Mouse (Mus musculus): ENCODE results near the gene Ugt1a7c. TPM values are rescaled to one million over a fixed set of nuclear protein-coding genes. Genes with fewer than 3 reads are reported as not detected.

The Ugt1a7c gene
- polyA plus RNA-seq, 1 experiment from 2014 or later: 1.2 TPM

DNA sequence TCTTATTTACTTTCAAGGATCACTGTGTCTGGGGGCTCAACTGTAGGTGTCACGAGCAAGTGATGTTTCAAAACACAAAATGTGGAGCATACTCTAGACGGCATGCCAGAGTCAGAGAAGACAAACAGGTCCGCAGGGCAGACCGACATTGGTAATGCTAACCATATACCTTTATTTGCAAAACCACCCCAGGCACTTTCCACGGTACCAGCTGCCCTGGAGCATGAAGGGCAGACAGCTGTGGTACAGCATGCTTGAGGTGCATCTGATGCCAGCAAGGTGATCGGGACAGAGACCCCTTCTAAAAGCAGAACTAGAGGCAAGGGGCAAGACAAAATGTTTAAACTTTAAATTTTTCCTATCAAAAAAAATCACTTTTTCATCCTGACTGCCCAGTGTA, 168.1 kb downstream of the Ugt1a7c start:
- no peaks in the 10 kb centered on the region for H3K4me1 ChIP-seq (replicated peaks; ENCODE audit: control insufficient read depth, insufficient read depth, low read length)
- H3K4me3 ChIP-seq (replicated peaks; ENCODE audit: low read length): no peak overlapping the region
- no peak overlapping the region for H3K9ac ChIP-seq (replicated peaks; ENCODE audit: low read depth, low read length)
- WGBS: 78% methylated on average over 6 of the region's 6 CpGs
- no peaks in the 10 kb centered on the region for H3K9me3 ChIP-seq (ENCODE audit: control insufficient read depth, low read length)
- ATAC-seq: no peak
- H3K4me2 ChIP-seq (ENCODE audit: low read length): no peak overlapping the region
- H3K27me3 ChIP-seq (replicated peaks; ENCODE audit: control insufficient read depth, insufficient read depth, low read length): no peaks in the 10 kb centered on the region
- peaks cover 76% of the 10 kb centered on the region for H3K36me3 ChIP-seq (ENCODE audit: control insufficient read depth, insufficient read depth)
- no peak overlapping the region for H3K27ac ChIP-seq (ENCODE audit: low read length)

- Histone ChIP-seq H3K4me2 (ENCODE audit: low read length) (no peak overlapping the region), H3K4me3 (replicated peaks; ENCODE audit: low read length) (no peak overlapping the region), H3K4me1 (replicated peaks; ENCODE audit: control insufficient read depth, insufficient read depth, low read length) (no peaks in the 10 kb centered on the region), H3K27me3 (replicated peaks; ENCODE audit: control insufficient read depth, insufficient read depth, low read length) (no peaks in the 10 kb centered on the region), H3K27ac (ENCODE audit: low read length) (no peak overlapping the region), H3K9me3 (ENCODE audit: control insufficient read depth, low read length) (no peaks in the 10 kb centered on the region), H3K36me3 (ENCODE audit: control insufficient read depth, insufficient read depth) (peaks cover 84% of the 10 kb centered on the region), H3K9ac (replicated peaks; ENCODE audit: low read depth, low read length) (no peak overlapping the region)
- WGBS: 90% methylated on average over 5 of the region's 5 CpGs
- no peak for ATAC-seq
Measured at GRCm38 (mm10) chr1:88263778-88264177, 168.9 kb downstream of the Ugt1a7c start.

- H3K36me3 ChIP-seq (ENCODE audit: control insufficient read depth, insufficient read depth): peaks cover 90% of the 10 kb centered on the region
- H3K27ac ChIP-seq (ENCODE audit: low read length): no peak overlapping the region
- H3K4me2 ChIP-seq (ENCODE audit: low read length): no peak overlapping the region
- no peaks in the 10 kb centered on the region for H3K9me3 ChIP-seq (ENCODE audit: control insufficient read depth, low read length)
- 90% methylated on average over 7 of the region's 7 CpGs for WGBS
- H3K4me1 ChIP-seq (replicated peaks; ENCODE audit: control insufficient read depth, insufficient read depth, low read length): no peaks in the 10 kb centered on the region
- no peak for ATAC-seq
- H3K9ac ChIP-seq (replicated peaks; ENCODE audit: low read depth, low read length): no peak overlapping the region
- no peak overlapping the region for H3K4me3 ChIP-seq (replicated peaks; ENCODE audit: low read length)
- no peaks in the 10 kb centered on the region for H3K27me3 ChIP-seq (replicated peaks; ENCODE audit: control insufficient read depth, insufficient read depth, low read length)
Measured at GRCm38 (mm10) chr1:88264237-88264868, 169.5 kb downstream of the Ugt1a7c start.

GRCm38 (mm10) chr1:88264869-88265240, 170.0 kb downstream of the Ugt1a7c start:
- peaks cover 95% of the 10 kb centered on the region for H3K36me3 ChIP-seq (ENCODE audit: control insufficient read depth, insufficient read depth)
- no peaks in the 10 kb centered on the region for H3K4me1 ChIP-seq (replicated peaks; ENCODE audit: control insufficient read depth, insufficient read depth, low read length)
- H3K4me2 ChIP-seq (ENCODE audit: low read length): no peak overlapping the region
- no peak overlapping the region for H3K4me3 ChIP-seq (replicated peaks; ENCODE audit: low read length)
- ATAC-seq: no peak
- no peak overlapping the region for H3K27ac ChIP-seq (ENCODE audit: low read length)
- 80% methylated on average over 4 of the region's 4 CpGs for WGBS
- H3K27me3 ChIP-seq (replicated peaks; ENCODE audit: control insufficient read depth, insufficient read depth, low read length): no peaks in the 10 kb centered on the region
- H3K9ac ChIP-seq (replicated peaks; ENCODE audit: low read depth, low read length): no peak overlapping the region
- H3K9me3 ChIP-seq (ENCODE audit: control insufficient read depth, low read length): no peaks in the 10 kb centered on the region

DNA sequence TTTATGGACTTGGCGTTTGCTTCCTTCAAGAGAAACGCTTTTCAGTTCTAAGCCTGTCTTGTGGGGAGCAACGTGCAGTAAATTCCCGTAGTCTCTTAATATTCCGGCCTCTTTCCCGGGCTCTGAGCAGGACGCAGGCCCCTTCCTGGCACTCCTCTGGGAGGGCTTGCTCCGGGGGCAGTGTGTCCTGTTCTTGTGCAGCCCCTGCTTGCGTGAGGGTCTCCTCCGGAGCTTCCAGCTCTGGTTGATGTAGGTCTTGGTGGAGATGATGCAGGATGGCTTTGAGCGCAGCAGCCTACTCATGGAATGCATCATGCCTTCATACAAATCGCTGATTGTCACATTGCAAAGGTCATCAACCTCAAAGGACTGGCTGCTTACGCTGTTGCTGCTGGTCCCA, 171.3 kb downstream of the Ugt1a7c start:
- 92% methylated on average over 13 of the region's 13 CpGs for WGBS
- H3K9ac ChIP-seq (replicated peaks; ENCODE audit: low read depth, low read length): no peak overlapping the region
- no peak overlapping the region for H3K4me3 ChIP-seq (replicated peaks; ENCODE audit: low read length)
- no peak for ATAC-seq
- no peak overlapping the region for H3K27ac ChIP-seq (ENCODE audit: low read length)
- H3K27me3 ChIP-seq (replicated peaks; ENCODE audit: control insufficient read depth, insufficient read depth, low read length): no peaks in the 10 kb centered on the region
- H3K36me3 ChIP-seq (ENCODE audit: control insufficient read depth, insufficient read depth): peaks cover 90% of the 10 kb centered on the region
- H3K9me3 ChIP-seq (ENCODE audit: control insufficient read depth, low read length): no peaks in the 10 kb centered on the region
- H3K4me1 ChIP-seq (replicated peaks; ENCODE audit: control insufficient read depth, insufficient read depth, low read length): no peaks in the 10 kb centered on the region
- H3K4me2 ChIP-seq (ENCODE audit: low read length): no peak overlapping the region

- no peak for ATAC-seq
Measured at GRCm38 (mm10) chr1:88267489-88267888, 172.6 kb downstream of the Ugt1a7c start.

GRCm38 (mm10) chr1:88268070-88268469, 173.2 kb downstream of the Ugt1a7c start:
- peaks cover 70% of the 10 kb centered on the region for H3K36me3 ChIP-seq (ENCODE audit: control insufficient read depth, insufficient read depth)
- H3K4me3 ChIP-seq (replicated peaks; ENCODE audit: low read length): no peak overlapping the region
- H3K27ac ChIP-seq (ENCODE audit: low read length): no peak overlapping the region
- ATAC-seq: no peak
- 88% methylated on average over 6 of the region's 6 CpGs for WGBS
- H3K9me3 ChIP-seq (ENCODE audit: control insufficient read depth, low read length): no peaks in the 10 kb centered on the region
- H3K27me3 ChIP-seq (replicated peaks; ENCODE audit: control insufficient read depth, insufficient read depth, low read length): no peaks in the 10 kb centered on the region
- H3K9ac ChIP-seq (replicated peaks; ENCODE audit: low read depth, low read length): no peak overlapping the region
- no peak overlapping the region for H3K4me2 ChIP-seq (ENCODE audit: low read length)
- H3K4me1 ChIP-seq (replicated peaks; ENCODE audit: control insufficient read depth, insufficient read depth, low read length): no peaks in the 10 kb centered on the region

More at GRCm38 (mm10) chr1:88267489-88267888, 172.6 kb downstream of the Ugt1a7c start:
- Histone ChIP-seq H3K9me3 (ENCODE audit: control insufficient read depth, low read length) (no peaks in the 10 kb centered on the region), H3K4me2 (ENCODE audit: low read length) (no peak overlapping the region), H3K27ac (ENCODE audit: low read length) (no peak overlapping the region), H3K27me3 (replicated peaks; ENCODE audit: control insufficient read depth, insufficient read depth, low read length) (no peaks in the 10 kb centered on the region), H3K4me3 (replicated peaks; ENCODE audit: low read length) (no peak overlapping the region), H3K36me3 (ENCODE audit: control insufficient read depth, insufficient read depth) (peaks cover 76% of the 10 kb centered on the region), H3K9ac (replicated peaks; ENCODE audit: low read depth, low read length) (no peak overlapping the region), H3K4me1 (replicated peaks; ENCODE audit: control insufficient read depth, insufficient read depth, low read length) (no peaks in the 10 kb centered on the region)
- WGBS: 95% methylated on average over 6 of the region's 6 CpGs

Other genes starting within 250 kb of the Ugt1a7c start
- 57.7 TPM in 2 replicates for gene Dgkd, start 241.8 kb upstream of the Ugt1a7c start, polyA plus RNA-seq (2015; fragmentation: Nextera tagmentation; extraction: Ambion mirVana)
- gene Usp40, start 86.5 kb upstream of the Ugt1a7c start, polyA plus RNA-seq (2015; fragmentation: Nextera tagmentation; extraction: Ambion mirVana): 25.7 and 31.4 TPM in 2 replicates
- not detected in 2 replicates for gene Ugt1a10, start 39.7 kb upstream of the Ugt1a7c start, polyA plus RNA-seq (2015; fragmentation: Nextera tagmentation; extraction: Ambion mirVana)
- gene Ugt1a9, start 24.3 kb upstream of the Ugt1a7c start, polyA plus RNA-seq (2015; fragmentation: Nextera tagmentation; extraction: Ambion mirVana): not detected in 2 replicates
- gene Ugt1a8, start 7.2 kb upstream of the Ugt1a7c start, polyA plus RNA-seq (2015; fragmentation: Nextera tagmentation; extraction: Ambion mirVana): not detected in 2 replicates
- gene Ugt1a6b, start 8.2 kb downstream of the Ugt1a7c start, polyA plus RNA-seq (2015; fragmentation: Nextera tagmentation; extraction: Ambion mirVana): 1.0 and 1.7 TPM in 2 replicates
- gene Ugt1a6a, start 39.7 kb downstream of the Ugt1a7c start, polyA plus RNA-seq (2015; fragmentation: Nextera tagmentation; extraction: Ambion mirVana): 2.7 and 2.8 TPM in 2 replicates
- gene Ugt1a5, start 71.0 kb downstream of the Ugt1a7c start, polyA plus RNA-seq (2015; fragmentation: Nextera tagmentation; extraction: Ambion mirVana): not detected in 2 replicates
- not detected in 2 replicates for gene Ugt1a2, start 105.5 kb downstream of the Ugt1a7c start, polyA plus RNA-seq (2015; fragmentation: Nextera tagmentation; extraction: Ambion mirVana)
- 10.1 and 11.7 TPM in 2 replicates for gene Dnajb3, start 110.7 kb downstream of the Ugt1a7c start, polyA plus RNA-seq (2015; fragmentation: Nextera tagmentation; extraction: Ambion mirVana)
- not detected in 2 replicates for gene Ugt1a1, start 116.9 kb downstream of the Ugt1a7c start, polyA plus RNA-seq (2015; fragmentation: Nextera tagmentation; extraction: Ambion mirVana)
- 0.96 and 1.0 TPM in 2 replicates for gene Mroh2a, start 131.9 kb downstream of the Ugt1a7c start, polyA plus RNA-seq (2015; fragmentation: Nextera tagmentation; extraction: Ambion mirVana)
- gene Hjurp, start 182.6 kb downstream of the Ugt1a7c start, polyA plus RNA-seq (2015; fragmentation: Nextera tagmentation; extraction: Ambion mirVana): 121 TPM in 2 replicates
- 0.09 TPM in 1 of 2 replicates, not detected in the other for gene Trpm8, start 182.6 kb downstream of the Ugt1a7c start, polyA plus RNA-seq (2015; fragmentation: Nextera tagmentation; extraction: Ambion mirVana)